Mouse (Mus musculus): Measurements from ENCODE around the gene Gm13272.
A peak's percentile ranks its signal among the peaks of the same experiment; 100 is the strongest.

GRCm38 (mm10) chr4:88744207-88744606 is 35.4 kb upstream of the Gm13272 start:
- peak; percentile 37; the same call in 1 of the 2 replicates for TF ChIP-seq CTCF (IDR thresholded peaks at IDR 0.05; ENCODE audit: insufficient read depth, low read length)
- no peak for TF ChIP-seq POLR2A (IDR thresholded peaks at IDR 0.05; ENCODE audit: borderline replicate concordance, extremely low read depth, low read depth, low read length)
